Mouse (Mus musculus) adrenal gland, adult (tissue): ENCODE results near the gene Mycn.

Source experiments
- DNase-seq, 2 experiments: peaks; one replicate each; pipeline ENCODE4 v3.0.0; 2022 to 2023; ENCODE audit warnings: low spot score in 1 of 2; ENCODE audit not compliant: inconsistent age in 2 of 2

Gene Mycn

DNA sequence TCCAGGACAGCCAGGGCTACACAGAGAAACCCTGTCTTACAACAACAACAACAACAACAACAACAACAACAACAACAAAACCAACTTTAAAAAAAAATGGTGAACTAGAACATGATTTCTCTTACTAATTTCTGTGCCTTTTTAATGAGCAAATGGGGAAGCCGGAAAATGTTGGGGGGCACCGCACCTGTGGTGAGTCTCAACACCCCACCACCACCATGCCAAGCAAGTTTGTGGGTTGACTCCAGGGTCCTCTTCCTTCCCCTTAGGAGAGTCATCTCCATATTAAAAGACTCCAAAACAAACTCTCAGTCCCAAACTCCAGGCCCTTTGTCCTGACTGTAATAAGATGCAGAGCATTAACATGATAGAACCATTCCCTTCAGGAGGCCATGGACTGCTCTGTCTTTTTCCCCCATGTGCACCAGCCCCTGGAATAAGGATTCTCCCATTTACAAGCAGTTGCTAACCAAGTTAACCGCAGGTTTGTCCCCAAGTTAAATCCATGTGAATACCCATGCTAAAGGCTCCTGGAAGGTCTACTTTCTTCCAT lies 14.7 kb downstream of the Mycn start:
- DNase-seq, result no peak

DNA sequence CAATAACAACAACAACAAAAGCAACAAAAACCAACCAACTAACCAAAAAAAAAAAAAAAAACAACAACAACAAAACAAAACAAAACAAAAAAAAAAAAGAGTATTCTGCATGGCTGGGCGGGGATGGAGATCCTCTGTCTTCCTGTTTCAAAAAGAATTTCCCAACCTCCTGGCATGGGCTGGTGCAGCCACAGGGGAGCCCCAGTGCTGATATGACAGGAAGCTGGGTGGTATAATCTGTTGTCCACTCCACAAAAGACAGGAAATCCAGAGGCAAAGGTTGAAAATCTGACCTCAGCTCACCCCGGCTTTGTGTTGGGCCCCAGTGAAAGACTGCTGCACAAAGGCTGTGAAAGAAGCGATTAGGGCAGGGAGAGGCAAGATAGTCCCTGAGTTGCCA lies 17.3 kb downstream of the Mycn start:
- DNase-seq, result no peak

DNA sequence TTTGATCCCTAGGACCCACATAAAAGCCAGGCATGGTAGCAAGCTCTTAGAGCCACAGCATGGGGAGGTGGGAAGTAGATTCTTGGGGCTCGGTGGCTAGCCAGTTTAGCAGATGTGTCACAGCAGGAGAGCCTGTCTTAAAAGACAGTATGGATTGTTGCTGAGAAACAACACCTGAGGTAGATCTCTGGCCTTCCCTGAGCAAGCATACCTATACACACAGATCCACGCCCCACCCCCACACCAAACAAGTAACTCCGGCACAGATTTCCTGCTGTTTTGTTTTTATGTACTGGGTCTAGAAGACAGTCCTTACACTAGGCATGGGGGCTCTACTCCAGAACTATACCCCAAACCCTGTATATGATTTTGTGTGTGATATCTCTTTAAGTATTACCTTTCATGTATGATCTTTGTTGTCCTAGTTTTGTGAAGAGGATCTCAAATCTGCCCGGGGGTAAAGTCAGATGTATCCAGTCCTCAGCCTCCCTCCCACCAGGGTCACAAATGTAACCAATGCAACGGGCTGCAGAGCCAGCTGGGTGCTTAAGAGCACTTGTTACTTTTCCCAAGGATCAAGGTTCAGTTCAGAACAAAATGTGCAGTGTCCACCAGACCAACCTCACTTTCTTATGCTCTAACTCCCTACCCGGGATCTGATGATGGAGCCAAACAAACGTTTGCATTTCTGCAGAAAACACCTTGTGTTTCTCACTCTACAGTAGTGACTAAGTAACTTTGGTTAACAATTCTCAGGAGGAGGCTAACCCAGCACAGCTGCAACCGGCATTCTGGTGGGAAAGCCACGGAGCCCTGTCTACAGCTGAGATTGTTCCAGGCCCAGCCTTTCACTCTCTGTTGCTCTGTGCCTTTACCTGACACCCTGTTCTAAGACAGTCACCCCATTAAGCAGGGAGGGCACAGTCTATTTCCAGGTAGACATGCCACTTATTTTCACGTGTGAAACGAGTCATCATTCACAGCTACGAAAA lies 21.3 kb downstream of the Mycn start:
- DNase-seq, result no peak

DNA sequence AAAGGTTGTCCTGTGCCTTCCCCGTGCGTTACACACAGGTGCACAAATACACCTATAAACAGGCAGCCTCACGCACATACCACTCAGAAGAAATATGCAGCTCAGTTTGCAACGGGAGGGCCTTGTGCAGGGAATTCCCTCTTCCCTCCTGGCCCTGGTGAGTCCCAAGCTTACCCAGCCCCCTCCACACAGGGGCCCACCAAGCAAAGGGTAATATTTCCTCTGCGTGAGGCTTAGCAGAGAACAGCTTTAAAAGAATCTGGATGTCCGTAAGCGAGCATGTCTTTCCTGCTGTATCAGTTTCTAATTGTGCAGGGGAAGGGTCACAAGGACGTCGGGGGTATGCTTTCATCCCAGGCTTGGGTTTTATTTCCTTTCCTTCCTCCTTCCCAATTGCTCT lies 25.4 kb downstream of the Mycn start:
- DNase-seq, result no peak

DNA sequence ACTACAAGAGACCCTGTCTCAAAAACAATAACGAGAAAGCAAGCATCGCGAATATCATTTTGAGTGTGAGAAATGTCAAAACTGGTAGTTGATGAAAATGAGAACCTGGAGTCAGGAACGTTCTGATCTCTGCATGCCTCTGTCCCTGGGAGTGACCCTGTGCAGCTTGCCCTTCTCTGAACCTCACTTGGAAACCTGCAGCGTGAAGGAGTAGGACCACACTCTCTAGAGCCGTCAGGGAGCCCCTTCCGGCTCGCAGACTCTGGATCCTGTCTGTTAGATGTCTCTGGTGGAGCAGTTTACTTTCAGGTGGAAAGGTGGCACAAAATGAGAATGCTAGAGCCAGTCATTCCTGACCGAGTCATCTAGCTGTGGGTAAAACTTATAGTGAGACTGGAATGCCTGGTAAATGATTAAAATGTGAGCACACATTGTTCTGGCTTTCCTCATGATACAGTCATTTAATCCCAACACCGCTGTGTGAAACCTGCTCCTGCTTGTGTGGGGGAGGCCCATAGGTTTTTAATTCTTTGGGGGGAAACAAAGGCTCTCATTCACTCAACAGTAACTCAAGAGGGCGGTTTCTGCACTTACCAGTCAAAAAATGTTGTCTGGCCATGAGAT lies 31.2 kb downstream of the Mycn start:
- DNase-seq, result no peak

DNA sequence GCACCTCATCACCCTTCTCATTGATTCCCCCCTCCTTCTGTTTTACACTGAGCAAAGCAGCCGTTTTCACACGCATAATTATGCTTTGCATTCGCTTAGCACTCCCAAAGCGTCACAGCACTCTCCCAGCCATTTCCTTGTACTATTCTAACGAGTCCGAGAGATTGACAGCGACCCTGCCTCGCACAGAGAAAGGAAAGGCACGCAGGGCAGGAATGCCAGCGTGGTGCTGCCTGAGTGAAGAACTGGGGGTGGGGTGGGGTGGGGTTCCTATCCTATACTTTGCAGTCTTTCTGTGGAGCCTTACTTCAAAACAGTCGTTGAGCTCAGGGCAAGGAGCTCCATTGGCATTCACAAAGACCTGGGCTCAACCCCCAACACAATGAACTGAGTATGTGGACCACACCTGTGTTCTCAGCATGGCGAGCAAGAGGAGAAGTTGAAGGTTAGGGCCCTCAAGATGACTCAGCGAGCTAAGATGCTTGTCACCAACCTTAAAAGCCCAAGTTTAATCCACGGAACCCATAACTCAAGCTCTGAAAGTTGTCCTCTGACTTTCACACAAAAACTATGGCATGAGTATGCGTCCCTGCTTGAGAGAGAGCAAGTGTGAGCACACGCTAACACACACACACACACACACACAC lies 32.0 kb downstream of the Mycn start:
- DNase-seq, result no peak

DNA sequence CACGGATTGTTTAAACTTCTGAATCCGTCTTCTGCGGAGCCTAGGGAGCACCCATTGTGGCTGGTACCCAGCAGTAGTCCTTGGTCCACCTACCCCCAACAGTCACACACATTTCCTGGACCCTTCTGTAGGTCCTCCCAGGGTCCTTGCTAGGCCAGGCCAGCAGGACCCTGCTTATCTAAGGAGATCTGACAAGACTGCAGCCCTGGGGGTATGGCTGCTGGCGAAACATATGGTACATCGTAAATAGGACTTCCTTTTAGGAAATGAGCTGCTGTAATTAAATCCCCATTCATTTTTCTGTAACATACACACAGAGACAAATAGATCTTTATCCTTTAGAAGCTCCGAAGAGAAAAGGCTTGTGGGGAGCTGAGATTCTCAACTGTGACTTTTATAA lies 34.9 kb downstream of the Mycn start:
- no peak for DNase-seq

DNA sequence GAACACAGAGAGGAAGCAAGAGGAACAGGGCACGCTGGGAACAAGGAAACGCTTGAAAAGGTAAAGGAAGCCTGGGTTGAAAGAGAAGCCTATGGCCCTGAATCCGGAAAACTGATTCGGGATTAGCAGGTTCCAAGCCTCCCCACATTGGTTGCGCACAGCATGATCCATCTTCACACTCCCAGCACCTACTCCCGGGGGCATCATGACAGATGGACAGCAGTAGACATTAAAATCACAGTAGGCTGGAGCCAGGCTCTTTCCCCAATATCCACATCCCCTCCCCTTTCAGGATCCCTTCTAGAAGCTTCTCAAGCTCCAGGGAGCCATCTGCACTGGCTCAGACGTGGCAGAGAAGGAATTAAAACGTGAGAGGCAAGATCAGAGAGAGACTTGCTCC lies 35.4 kb downstream of the Mycn start:
- no peak for DNase-seq

DNA sequence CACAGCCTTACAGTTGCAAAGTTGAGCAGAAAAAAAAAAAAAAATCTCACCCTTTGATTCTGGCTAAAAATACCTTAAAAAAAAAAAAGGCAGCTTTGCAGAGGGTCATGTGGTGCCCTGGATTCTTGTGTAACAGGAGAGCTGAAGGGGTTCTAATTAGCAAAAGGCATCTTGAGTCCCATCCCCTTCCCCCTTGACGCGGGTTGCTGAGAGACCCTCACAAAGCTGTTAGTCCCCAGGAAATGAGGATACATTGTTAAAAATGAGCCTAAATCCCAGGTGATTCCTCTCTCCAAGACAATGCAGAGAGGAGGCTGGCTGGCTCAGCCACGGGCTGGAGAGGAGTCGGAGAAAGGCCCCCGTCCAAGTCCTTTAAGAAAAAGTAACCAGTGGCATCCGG lies 36.6 kb downstream of the Mycn start:
- DNase-seq, result no peak

DNA sequence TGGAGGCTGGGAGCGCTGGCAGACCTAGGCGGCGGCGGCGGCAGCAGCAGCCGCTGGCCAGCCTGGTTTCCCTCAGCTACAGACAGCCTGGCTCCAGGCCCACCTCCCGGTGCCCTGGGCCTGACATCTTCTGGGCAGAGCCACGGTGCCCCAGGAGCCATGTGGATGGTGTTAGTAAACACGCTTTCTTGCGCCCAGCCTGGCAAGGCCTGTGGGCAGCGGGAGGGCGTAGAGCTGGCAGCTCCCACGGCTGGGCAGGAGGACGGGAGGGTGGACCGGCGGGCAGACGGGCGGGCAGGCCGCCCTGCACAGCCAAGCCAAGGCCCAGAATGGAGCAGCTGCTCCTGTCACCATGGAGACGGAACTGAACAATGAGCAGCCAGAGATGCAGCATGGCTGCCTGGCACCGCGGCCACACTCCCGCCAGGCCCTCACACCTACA lies 37.2 kb downstream of the Mycn start:
- DNase-seq, result peak; percentile 58 to 81

DNA sequence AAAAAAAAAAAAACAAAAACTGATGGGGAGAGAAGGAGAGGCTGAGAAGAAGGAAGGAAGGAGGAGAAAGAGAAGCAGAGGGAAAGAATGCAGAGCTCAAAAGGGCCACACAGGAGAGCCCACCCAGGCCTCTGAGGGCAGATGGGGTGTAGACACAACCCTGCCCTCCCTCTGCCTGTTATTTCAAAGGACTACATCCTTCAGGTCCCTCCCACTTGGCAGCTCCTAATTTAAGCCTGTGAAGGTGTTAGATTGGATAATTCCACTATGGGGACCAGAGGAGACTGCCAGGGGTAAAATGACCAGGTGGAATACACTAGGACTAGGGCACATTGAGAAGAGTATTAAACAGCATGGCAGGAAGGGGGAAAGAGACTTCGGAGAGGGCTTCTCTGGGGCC lies 37.6 kb downstream of the Mycn start:
- no peak for DNase-seq

DNA sequence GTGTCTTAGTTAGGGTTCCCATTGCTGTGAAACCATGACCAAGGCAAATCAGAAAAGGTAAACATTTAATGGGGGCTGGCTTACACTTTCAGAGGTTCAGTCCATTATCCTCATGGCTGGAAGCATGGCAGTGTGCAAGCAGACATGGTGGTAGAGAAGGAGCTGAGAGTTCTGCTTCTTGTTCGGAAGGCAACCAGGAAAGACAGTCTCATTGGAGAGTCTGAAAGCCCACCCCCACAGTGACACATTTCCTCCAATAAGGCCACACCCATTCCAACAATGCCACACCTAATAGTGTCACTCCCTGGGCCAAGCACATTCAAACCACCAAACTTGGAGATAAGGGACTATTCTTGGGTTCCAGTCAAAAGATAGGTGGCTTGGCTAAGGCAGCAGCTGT lies 39.3 kb downstream of the Mycn start:
- no peak for DNase-seq

DNA sequence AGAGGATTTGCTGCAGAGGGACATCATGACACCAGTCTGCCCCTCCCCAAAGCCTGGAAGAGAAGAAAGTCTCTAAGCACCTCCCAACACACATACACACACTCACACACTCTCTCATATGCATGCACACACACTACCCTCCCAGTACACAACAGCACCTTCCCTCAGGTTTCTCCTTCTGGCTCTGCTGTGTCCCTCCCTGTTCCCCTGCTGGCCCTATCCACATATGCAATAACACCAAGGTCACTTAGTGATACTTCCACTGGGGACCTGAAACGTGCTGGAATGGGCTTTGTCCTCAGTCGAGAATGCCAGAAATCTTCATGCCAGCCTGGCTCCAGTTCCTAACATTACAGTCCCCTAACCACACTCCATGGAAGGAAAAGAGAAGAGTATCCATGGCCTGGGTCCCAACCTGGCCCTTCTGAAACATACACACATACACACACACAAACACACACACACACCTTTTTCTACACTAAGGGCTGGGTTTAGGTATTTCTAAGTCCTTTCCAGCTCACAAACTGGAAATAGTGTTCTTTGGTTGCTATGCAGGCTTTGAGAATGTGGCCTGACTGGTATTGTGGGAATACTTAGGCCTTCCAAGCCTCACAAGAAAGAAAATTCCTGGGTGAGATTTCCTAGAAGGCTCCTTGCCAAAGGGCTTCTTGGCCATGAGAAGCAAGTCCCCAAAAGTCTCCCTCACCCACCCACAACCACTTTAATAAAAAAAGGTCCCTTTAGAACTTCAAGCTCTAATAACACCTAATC lies 43.2 kb downstream of the Mycn start:
- no peak for DNase-seq

DNA sequence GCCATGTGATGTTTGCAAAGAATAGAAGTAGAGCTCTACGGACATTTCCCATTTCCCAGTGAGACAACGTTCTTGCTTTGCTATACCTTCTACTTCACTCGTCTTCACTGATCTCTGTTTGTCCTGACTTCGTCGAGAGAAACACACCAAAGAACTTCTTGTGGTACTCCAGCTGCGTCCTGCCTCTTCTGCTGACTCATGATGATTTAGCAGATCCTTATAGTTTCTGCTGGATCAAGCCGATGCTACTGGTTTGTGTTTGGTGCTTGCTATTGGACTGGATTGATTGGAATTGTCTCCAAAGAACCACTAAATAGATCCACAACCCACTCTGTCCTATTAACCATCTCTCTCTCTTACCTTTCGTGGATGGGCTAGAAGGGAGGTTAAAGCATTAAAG lies 47.7 kb downstream of the Mycn start:
- no peak for DNase-seq

DNA sequence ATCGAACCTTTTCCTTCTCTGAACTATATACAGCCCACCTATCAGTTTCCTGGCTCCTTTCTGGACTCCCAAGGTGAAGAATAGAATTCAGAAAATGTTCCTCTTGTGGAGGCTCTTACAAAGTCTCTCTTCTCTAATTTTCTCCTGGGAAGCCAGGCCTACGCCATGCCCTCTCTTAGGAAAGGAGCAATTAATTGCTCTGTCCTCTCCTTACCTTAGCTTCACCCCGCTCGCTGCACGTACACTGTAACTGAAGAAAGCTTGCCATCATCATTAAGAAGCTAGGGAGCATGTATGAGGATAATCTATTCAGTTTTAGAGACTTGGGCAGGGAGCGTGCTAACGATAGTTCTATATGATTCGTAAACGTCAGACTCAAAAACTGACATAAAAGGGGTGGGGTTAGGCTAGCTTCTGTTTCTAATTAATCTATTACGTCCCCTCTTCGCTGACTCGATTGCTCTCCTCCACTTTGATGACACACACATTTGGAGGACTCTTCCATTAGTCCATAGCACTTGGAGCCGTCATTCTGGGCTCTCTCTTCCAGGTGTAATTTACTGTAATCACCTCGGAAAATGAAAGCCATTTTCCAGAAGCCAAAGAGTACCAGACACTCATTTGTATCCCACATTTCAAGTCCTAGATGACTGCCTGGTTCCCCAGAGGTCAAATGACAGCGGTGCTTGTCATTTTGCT lies 55.4 kb downstream of the Mycn start:
- no peak for DNase-seq
